Mouse (Mus musculus): ENCODE results near the gene Kdm6b. TPM values are rescaled to one million over a fixed set of nuclear protein-coding genes. Genes with fewer than 3 reads are reported as not detected.

The Kdm6b gene
- polyA plus RNA-seq, 1 experiment from 2014 or later, result 52.8 TPM

GRCm38 (mm10) chr11:69362479-69362878 lies 51.0 kb downstream of the Kdm6b start:
- 67% methylated on average over 2 of the region's 2 CpGs for WGBS
- H3K36me3 ChIP-seq (ENCODE audit: control insufficient read depth, insufficient read depth), result peaks cover 53% of the 10 kb centered on the region
- ATAC-seq, result no peak
- no peak overlapping the region for H3K4me2 ChIP-seq (ENCODE audit: low read length)
- H3K27ac ChIP-seq (ENCODE audit: low read length), result no peak overlapping the region
- no peak overlapping the region for H3K9ac ChIP-seq (replicated peaks; ENCODE audit: low read depth, low read length)
- no peak overlapping the region for H3K4me3 ChIP-seq (replicated peaks; ENCODE audit: low read length)
- H3K4me1 ChIP-seq (replicated peaks; ENCODE audit: control insufficient read depth, insufficient read depth, low read length), result peaks cover 30% of the 10 kb centered on the region
- H3K9me3 ChIP-seq (ENCODE audit: control insufficient read depth, low read length), result no peaks in the 10 kb centered on the region
- no peaks in the 10 kb centered on the region for H3K27me3 ChIP-seq (replicated peaks; ENCODE audit: control insufficient read depth, insufficient read depth, low read length)

GRCm38 (mm10) chr11:69362021-69362420 lies 51.5 kb downstream of the Kdm6b start:
- WGBS, result 31% methylated on average over 7 of the region's 7 CpGs
- no peak overlapping the region for H3K9ac ChIP-seq (replicated peaks; ENCODE audit: low read depth, low read length)
- H3K9me3 ChIP-seq (ENCODE audit: control insufficient read depth, low read length), result no peaks in the 10 kb centered on the region
- H3K4me2 ChIP-seq (ENCODE audit: low read length), result no peak overlapping the region
- ATAC-seq, result no peak
- H3K4me1 ChIP-seq (replicated peaks; ENCODE audit: control insufficient read depth, insufficient read depth, low read length), result peaks cover 30% of the 10 kb centered on the region
- H3K36me3 ChIP-seq (ENCODE audit: control insufficient read depth, insufficient read depth), result peaks cover 57% of the 10 kb centered on the region
- H3K27me3 ChIP-seq (replicated peaks; ENCODE audit: control insufficient read depth, insufficient read depth, low read length), result no peaks in the 10 kb centered on the region
- no peak overlapping the region for H3K27ac ChIP-seq (ENCODE audit: low read length)
- no peak overlapping the region for H3K4me3 ChIP-seq (replicated peaks; ENCODE audit: low read length)

- Histone ChIP-seq H3K4me2 (ENCODE audit: low read length) (no peak overlapping the region), H3K9ac (replicated peaks; ENCODE audit: low read depth, low read length) (no peak overlapping the region), H3K9me3 (ENCODE audit: control insufficient read depth, low read length) (no peaks in the 10 kb centered on the region), H3K4me3 (replicated peaks; ENCODE audit: low read length) (no peak overlapping the region), H3K4me1 (replicated peaks; ENCODE audit: control insufficient read depth, insufficient read depth, low read length) (peaks cover 7% of the 10 kb centered on the region; the same call in 1 of the 2 replicates), H3K27ac (ENCODE audit: low read length) (no peak overlapping the region), H3K27me3 (replicated peaks; ENCODE audit: control insufficient read depth, insufficient read depth, low read length) (no peaks in the 10 kb centered on the region), H3K36me3 (ENCODE audit: control insufficient read depth, insufficient read depth) (peaks cover 81% of the 10 kb centered on the region)
- WGBS, result 96% methylated on average over 12 of the region's 12 CpGs
- no peak for ATAC-seq
These were observed 55.8 kb downstream of the Kdm6b start for GRCm38 (mm10) chr11:69357690-69358089.

GRCm38 (mm10) chr11:69356544-69356943 lies 56.9 kb downstream of the Kdm6b start:
- peaks cover under 1% of the 10 kb centered on the region; the same call in 1 of the 2 replicates for H3K4me1 ChIP-seq (replicated peaks; ENCODE audit: control insufficient read depth, insufficient read depth, low read length)
- H3K27me3 ChIP-seq (replicated peaks; ENCODE audit: control insufficient read depth, insufficient read depth, low read length), result no peaks in the 10 kb centered on the region
- 92% methylated on average over 5 of the region's 5 CpGs for WGBS
- no peak for ATAC-seq
- H3K36me3 ChIP-seq (ENCODE audit: control insufficient read depth, insufficient read depth), result peaks cover 83% of the 10 kb centered on the region
- H3K4me2 ChIP-seq (ENCODE audit: low read length), result no peak overlapping the region
- H3K4me3 ChIP-seq (replicated peaks; ENCODE audit: low read length), result no peak overlapping the region
- H3K27ac ChIP-seq (ENCODE audit: low read length), result no peak overlapping the region
- H3K9me3 ChIP-seq (ENCODE audit: control insufficient read depth, low read length), result no peaks in the 10 kb centered on the region
- no peak overlapping the region for H3K9ac ChIP-seq (replicated peaks; ENCODE audit: low read depth, low read length)

Other genes with a start within 250 kb of the Kdm6b start
- gene Alox8, start 215.8 kb downstream of the Kdm6b start, polyA plus RNA-seq (2015; fragmentation: Nextera tagmentation; extraction: Ambion mirVana), result 0.29 TPM in 1 of 2 replicates, not detected in the other
- gene Gucy2e, start 176.6 kb downstream of the Kdm6b start, polyA plus RNA-seq (2015; fragmentation: Nextera tagmentation; extraction: Ambion mirVana), result 0.56 and 0.68 TPM in 2 replicates
- gene Cntrob, start 89.9 kb downstream of the Kdm6b start, polyA plus RNA-seq (2015; fragmentation: Nextera tagmentation; extraction: Ambion mirVana), result 31.0 and 32.5 TPM in 2 replicates
- 162 and 166 TPM in 2 replicates for gene Trappc1, start 89.7 kb downstream of the Kdm6b start, polyA plus RNA-seq (2015; fragmentation: Nextera tagmentation; extraction: Ambion mirVana)
- gene Kcnab3, start 87.4 kb downstream of the Kdm6b start, polyA plus RNA-seq (2015; fragmentation: Nextera tagmentation; extraction: Ambion mirVana), result 5.7 and 6.0 TPM in 2 replicates
- 109 and 144 TPM in 2 replicates for gene Rnf227, start 73.2 kb downstream of the Kdm6b start, polyA plus RNA-seq (2015; fragmentation: Nextera tagmentation; extraction: Ambion mirVana)
- gene Chd3, start 44.3 kb downstream of the Kdm6b start, polyA plus RNA-seq (2015; fragmentation: Nextera tagmentation; extraction: Ambion mirVana), result 132 and 146 TPM in 2 replicates
- gene Naa38, start 18.2 kb downstream of the Kdm6b start, polyA plus RNA-seq (2015; fragmentation: Nextera tagmentation; extraction: Ambion mirVana), result 79.2 and 86.1 TPM in 2 replicates
- gene Cyb5d1, start 18.0 kb downstream of the Kdm6b start, polyA plus RNA-seq (2015; fragmentation: Nextera tagmentation; extraction: Ambion mirVana), result 42.5 and 44.2 TPM in 2 replicates
- gene Tmem88, start 15.4 kb downstream of the Kdm6b start, polyA plus RNA-seq (2015; fragmentation: Nextera tagmentation; extraction: Ambion mirVana), result 5.9 and 6.2 TPM in 2 replicates
- gene Dnah2, start 135.4 kb upstream of the Kdm6b start, polyA plus RNA-seq (2015; fragmentation: Nextera tagmentation; extraction: Ambion mirVana), result 3.5 and 3.7 TPM in 2 replicates
- gene Efnb3, start 146.5 kb upstream of the Kdm6b start, polyA plus RNA-seq (2015; fragmentation: Nextera tagmentation; extraction: Ambion mirVana), result 95.7 and 123 TPM in 2 replicates
- 27.3 and 28.6 TPM in 2 replicates for gene Wrap53, start 166.6 kb upstream of the Kdm6b start, polyA plus RNA-seq (2015; fragmentation: Nextera tagmentation; extraction: Ambion mirVana)
- gene Trp53, start 166.7 kb upstream of the Kdm6b start, polyA plus RNA-seq (2015; fragmentation: Nextera tagmentation; extraction: Ambion mirVana), result 103 and 109 TPM in 2 replicates
- gene Atp1b2, start 192.3 kb upstream of the Kdm6b start, polyA plus RNA-seq (2015; fragmentation: Nextera tagmentation; extraction: Ambion mirVana), result 30.2 and 33.8 TPM in 2 replicates
- not detected in 2 replicates for gene Shbg, start 204.2 kb upstream of the Kdm6b start, polyA plus RNA-seq (2015; fragmentation: Nextera tagmentation; extraction: Ambion mirVana)
- gene Sat2, start 208.3 kb upstream of the Kdm6b start, polyA plus RNA-seq (2015; fragmentation: Nextera tagmentation; extraction: Ambion mirVana), result 17.3 and 23.8 TPM in 2 replicates
- 37.1 and 47.7 TPM in 2 replicates for gene Fxr2, start 219.3 kb upstream of the Kdm6b start, polyA plus RNA-seq (2015; fragmentation: Nextera tagmentation; extraction: Ambion mirVana)
- not detected in 2 replicates for gene Sox15, start 241.6 kb upstream of the Kdm6b start, polyA plus RNA-seq (2015; fragmentation: Nextera tagmentation; extraction: Ambion mirVana)
- 82.1 and 90.4 TPM in 2 replicates for gene Mpdu1, start 249.0 kb upstream of the Kdm6b start, polyA plus RNA-seq (2015; fragmentation: Nextera tagmentation; extraction: Ambion mirVana)

All from forebrain, embryonic 16.5 days (tissue).